Mouse (Mus musculus): ENCODE results near the gene Numb.
"Not testable (repeated sequence)": the region's sequence is repeated elsewhere in the genome, so short reads cannot be mapped to it uniquely, and the experiment has no call there.

Gene Numb

DNA sequence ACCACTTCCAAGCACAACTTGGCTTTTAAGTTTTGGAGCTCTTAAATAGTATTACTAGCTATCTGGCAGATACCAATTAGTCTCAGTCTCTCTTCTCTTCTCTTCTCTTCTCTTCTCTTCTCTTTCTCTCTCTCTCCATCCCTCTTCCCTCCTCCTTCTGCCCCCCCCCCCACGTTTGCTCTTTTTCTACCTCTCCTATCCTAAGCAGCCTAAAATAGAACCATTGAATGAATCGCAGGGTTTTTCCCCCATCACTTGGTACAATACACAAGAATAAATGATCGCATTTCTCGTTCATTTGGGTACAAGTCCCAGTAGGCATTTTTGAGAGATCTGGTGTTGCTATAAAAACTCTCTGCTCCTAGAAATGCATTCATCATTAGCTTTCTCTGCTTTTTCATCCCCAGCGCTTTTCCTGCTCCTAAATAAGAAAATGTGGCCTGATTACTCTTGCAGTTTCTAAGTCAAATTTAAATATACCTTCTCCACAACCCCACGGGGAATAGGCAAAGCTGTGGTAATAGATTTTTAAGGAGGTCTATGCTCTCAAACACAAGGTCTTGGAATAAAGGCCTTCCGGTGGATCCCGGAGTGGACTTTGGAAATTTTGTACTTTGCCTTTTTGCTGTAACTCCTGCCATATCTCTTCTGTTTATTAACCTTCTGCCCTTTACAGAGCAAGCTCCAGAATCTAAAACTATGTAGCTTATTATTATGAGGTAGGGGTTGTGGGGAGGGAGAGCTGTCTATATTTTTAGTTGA, 1.2 kb upstream of the Numb start:
- peak; percentile 24 for DNase-seq (ENCODE audit: low read depth, low spot score)

DNA sequence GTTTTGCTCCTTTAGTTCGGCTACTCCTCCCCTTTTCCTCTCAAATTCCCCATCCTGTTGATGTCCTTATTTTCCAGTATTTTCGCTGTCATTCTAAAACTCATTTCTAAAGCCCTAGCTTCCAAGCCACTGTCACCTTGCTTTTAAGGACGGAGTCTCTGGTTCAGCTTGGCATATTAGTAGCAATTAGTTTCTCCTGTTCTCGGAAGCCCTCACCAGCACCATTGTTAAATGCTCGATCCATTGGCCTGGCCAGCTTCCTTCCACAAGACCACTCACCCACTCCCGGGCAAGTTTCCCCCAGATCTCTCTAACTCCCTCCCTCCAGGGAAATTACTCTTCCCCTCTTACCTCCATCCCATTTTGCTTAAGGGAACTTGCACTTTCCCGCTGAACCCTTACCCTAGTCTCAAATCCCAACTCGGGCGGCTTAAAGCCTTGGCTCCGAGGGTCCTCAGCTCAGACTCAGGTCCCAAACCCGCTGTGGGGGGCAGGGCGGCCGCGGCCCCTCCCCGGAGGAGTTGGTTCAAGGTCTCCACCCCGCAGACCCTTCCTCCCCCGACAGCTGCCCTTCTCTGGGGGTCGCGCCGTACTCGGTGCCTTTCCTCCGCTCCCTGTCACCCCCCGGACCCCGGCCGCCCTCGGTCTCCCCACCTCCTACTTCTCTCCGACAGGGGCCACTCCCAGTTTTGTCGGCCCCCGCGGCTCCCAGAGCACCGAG, 853 bp downstream of the Numb start:
- DNase-seq (ENCODE audit: low read depth, low spot score): no peak

DNA sequence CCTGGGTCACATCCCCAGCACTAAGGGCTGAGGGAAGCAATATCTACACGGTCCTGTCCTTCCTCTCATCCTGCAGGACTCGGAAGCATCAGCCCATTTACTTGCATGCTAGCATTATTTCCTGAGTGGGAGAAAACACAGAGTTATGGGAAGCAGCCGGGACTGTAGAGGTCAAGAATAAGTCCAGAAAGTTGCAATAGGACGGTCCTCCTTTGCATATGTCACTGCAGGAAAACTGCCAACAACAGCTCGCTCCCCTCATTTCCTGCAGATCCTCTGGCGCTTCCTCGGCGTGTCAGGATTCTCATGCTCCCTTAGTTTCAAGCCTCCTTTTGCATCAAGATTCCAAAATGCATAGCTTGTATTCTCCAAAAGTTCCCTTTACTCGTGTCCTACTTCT, 4.8 kb downstream of the Numb start:
- DNase-seq (ENCODE audit: low read depth, low spot score): no peak

DNA sequence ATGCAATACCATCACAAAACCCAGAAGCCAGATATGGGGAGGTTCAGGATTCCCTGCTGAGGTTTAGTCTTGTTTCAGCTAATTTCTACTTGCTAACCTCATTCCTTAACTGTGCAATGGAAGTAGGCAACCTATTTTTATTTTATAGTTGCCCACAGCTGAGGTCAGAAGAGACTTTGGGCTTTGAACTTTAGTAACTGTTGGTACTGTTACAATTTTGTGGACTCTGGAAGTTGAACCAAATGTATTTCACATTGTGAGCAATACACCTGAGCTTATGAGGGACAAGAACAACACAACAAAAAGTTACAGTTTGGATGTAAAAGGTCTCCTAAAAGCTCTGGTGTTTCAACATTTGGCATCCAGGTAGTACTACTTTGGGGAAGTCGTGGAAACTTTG, 6.9 kb downstream of the Numb start:
- DNase-seq (ENCODE audit: low read depth, low spot score): no peak

DNA sequence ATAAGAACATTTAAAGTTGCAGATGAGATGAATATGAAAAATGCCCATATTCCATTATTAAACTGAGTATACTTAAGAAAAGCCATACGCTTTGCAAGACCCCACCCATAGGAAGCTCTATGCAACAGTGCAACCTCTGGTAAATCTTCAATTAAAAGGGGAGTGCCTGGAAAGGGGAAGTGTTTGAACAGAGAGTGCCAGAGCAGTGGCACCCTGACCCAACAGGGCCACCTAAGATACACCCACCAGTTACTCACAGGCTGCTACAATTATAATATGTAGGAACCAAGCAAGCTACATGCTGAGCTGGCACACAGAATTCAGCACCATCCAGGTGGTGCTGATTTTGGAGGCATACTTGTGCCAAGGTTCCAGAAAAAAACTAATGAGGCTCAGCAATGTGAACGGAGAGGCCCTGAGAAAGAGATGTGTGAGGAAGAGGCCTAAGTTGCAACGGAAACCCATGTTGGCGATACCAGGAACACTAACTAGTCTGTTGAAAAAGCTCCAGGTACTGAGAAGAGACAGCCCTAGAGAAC, 7.5 kb downstream of the Numb start:
- no peak for DNase-seq (ENCODE audit: low read depth, low spot score)

DNA sequence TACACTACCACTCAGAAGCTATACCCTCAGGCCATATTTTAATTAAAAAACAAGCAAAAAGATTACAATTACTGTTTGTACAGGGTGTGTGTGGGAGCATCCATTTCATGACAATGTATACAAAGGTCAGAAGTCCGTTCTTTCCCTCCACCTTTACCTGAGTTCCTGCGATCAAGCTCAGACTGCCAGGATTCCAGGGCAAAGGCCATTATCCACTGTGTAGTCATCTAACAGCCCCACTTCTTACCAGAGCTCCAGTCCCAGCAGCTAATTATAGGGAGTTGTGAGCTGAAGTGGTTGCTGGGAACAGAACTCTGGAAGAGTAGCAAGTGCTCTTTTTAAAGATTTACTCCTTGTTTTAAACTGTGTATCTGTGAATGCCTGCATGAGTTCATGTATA, 11.3 kb downstream of the Numb start:
- no peak for DNase-seq (ENCODE audit: low read depth, low spot score)

DNA sequence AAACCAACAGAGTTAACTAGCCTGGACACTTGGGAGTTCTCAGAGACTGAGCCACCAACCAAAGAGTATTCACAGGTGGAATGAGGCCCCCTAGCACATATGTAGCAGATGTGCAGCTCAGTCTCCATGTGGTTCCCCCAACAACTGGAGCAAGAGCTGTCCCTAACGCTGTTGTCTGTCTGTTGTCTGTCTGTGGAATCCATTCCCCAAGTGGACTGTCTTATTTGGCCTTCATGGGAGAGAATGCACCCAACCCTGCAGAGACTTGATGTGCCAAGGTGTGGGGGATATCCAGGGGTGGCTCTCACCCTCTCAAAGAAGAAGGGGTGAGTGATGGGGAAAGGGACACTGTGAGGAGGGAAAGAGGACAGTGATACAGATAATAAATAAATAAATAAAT, 28.8 kb downstream of the Numb start:
- no peak for DNase-seq (ENCODE audit: low read depth, low spot score)

DNA sequence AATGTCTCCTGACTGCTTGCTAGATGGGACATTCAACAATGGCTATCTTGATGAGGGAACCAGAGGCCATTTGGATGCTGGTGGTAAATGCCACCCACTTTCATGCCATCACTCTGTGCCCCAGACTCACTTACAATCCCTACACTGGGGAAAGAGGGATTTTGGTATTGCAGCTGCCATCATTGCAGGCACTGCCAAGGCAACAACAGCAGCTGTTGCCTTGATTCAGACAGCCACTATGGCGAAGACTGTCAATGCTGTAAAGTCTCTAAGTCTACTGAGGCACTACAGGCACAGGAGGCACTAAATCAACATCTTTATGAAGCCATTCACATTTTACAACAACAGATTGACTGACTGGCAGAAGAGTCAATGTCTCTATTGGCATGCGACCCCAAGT, 30.5 kb downstream of the Numb start:
- DNase-seq (ENCODE audit: low read depth, low spot score): no peak

DNA sequence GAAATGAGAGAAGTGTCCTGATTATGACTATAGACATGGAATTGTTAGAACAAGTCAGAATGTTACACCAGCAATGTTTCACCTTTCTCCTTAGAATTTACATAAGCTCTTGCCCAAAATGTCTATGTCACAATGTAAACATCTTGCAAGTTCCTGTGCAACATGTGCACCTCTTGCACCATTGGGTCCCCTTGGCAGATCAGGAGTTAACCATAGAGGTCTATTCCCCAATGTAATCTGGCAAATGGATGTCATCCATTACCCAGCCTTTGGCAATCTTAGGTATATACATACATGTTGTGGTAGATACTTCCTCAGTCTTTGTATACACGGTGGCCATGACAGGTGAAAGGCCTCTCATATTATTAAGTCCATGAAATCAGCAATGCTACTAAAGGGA, 32.6 kb downstream of the Numb start:
- DNase-seq (ENCODE audit: low read depth, low spot score): no peak

DNA sequence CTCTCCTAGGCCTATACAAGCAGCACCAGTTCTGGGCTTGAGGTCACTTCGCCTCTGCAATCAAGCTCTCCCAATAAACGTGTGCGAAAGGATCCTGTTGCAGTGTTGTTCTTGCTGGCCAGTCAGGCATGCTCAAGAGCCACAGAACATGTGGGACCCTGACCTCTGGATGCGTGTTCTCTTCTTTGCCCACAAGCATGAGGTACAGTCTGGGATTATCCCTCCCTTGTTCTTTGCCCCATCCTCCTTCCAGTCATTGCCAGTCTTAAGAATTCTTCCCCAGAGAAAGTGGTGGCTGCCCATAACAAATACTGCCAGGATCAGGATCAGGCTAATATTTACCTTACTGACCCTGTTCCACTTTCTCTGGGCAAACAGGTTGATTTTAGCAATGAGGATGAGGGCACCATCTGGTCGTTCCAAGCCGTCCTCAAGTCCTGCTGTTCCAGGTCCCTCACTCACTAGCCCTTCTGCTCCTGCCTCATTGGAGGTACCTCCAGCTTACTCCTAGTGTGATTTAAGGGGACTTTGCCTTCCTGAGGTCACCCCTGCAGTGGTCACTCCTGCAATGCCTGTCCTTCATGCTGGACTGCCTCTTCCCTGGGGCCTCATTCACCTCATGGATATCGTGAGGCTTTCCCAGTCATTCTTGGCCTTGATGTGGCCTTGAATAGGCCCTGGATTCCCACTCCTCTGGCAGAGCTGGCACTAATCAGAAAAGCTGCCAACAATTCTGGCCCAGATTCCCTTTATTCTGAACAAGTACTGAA, 36.0 kb downstream of the Numb start:
- DNase-seq (ENCODE audit: low read depth, low spot score): no peak

DNA sequence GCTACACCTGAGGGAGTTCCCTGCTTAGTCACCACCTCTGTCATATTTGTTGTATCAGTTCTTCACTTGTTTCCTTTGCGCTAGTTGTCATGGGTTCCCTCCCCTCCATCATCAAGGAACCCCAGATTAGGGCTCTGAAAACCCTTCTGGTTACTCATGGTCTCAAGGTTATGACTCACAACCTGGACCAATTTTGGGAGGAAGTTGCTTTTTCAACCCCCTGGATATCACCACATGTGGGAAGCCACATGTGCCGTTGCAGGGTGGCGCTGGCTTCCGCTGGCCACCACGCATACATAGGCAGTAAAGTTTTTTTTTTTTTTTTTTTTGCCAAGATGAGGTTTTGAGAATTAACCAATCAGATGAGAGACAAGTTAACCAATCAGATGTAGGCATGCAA, 36.7 kb downstream of the Numb start:
- DNase-seq (ENCODE audit: low read depth, low spot score): not testable (repeated sequence)

DNA sequence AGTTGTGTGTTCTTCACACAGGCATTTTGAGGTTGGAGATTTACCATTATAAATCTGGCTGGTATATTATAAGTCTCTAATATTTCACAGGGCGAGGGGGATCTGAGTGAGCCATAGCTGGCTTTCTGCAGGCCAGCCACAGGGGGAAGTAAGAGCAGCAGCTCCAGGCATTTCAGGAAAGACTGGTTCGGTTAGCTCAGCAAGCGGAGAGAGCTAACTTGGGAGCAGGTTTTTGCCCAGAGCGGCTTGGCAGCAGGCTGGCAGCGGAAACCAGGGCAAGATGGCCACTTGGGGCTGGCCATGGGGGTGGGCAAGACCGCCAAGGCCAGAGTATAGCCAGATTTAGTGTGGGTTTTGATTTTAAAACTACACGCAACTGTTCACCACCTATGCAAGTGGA, 39.2 kb downstream of the Numb start:
- no peak for DNase-seq (ENCODE audit: low read depth, low spot score)

DNA sequence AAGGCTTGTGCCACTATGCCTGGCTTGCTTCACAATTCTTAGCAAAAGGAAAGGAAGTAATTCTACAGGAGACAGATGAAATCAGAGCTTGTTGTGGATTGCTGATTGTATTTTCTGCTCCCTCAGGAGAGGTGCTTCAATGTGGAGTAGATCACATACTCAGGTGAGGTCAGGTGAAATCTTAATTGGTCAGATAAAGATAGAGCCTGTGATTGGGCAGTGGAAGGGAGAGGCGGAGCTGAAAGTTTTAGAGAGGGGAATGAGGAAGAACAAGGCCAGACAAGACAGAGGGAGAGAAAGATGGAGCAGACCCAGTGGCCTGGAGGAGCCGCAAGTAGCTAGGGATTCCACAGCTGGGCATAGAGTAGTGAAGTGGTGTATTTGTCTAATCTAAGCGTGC, 39.6 kb downstream of the Numb start:
- DNase-seq (ENCODE audit: low read depth, low spot score): no peak

DNA sequence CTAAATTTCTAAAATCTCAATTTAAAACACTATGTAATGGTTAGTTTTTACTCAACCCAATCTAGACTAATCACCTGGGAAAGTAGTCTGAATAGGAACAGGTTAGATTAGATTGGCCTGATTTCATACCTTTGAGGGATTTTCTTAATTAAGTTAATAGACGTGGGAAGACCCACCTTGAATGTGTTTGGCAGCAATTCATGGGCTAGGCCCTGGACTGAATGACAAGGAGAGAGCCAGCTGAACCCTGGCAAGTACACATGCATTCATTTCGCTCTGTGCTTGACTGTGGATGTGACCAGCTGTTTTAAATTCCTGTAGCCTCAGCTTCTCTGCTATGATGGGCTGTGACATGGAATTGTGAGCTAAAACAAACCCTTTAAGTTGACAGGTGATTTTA, 40.8 kb downstream of the Numb start:
- DNase-seq (ENCODE audit: low read depth, low spot score): no peak

DNA sequence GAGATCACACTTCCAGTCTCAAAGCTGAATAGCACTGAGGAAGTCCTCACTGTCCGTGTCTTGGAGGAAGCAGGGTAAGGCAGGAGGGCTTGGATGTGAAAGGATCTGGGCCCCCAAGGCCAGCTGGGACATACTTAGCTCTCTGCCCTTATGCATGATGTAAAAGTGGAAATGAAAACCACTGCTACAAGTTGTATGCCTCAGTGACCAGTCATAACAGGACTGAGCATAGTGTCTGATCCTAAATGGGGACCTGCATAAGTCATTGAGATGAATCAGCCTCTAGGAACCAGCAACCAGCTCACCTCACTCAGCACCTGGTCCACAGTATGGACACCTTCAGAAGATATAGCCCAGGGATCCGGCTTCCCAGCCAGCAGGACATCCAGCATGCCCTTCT, 46.6 kb downstream of the Numb start:
- peak; percentile 80 for DNase-seq (ENCODE audit: low read depth, low spot score)

DNA sequence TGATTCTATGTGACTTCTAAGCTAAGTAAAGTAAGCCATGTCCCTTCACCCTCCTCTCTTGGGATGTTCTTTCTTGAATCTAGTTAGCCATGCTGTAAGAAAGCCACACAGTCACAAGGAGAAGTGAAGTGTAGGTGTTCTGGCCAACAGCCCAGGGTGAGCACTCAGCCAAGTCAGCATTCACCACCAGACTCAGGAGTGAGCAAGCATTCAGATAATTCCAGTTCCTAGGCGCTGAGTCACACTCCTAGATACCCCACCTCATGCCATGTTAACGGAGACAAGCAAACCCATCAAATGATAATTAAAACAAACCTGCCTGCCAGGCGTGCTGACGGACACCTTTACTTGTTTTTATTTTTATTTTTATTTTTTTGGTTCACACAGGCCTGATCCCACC, 47.1 kb downstream of the Numb start:
- DNase-seq (ENCODE audit: low read depth, low spot score): no peak

DNA sequence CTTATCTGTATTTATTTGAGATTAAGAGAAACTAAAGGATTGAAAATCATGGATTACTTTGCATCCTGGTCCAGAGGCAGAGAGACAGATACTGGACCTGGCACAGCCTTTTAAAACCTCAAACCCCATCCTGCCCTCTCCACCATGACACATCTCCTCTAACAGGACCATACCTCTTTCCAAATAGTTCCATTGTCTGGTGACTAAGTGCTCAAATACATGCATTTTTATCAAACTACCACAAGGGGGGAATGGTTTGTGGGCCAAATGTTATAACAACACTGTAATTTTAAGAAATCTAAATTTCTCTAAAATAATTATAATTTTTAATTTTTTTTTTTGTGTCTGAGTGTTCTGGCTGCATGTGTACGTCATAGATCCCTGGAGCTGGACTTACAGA, 57.2 kb downstream of the Numb start:
- peak; percentile 40 for DNase-seq (ENCODE audit: low read depth, low spot score)

DNA sequence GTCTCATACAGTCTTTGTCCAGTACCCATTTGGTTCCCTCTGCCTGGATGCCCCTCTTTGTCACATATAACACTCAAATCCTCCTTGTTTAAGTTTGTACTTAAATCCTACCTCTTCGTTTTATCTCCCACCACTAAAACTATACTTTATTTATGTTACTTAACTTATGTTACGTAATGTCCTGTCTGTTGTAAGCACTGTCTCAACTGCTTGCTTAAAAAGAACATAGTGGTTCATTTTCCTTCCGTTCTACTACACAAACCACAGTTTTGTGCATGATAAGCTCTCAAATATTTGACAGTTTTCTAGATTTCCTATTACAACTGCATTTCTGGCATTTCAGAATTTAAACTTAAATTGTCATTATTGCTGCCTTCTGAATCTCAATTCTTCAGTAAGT, 59.9 kb downstream of the Numb start:
- no peak for DNase-seq (ENCODE audit: low read depth, low spot score)

DNA sequence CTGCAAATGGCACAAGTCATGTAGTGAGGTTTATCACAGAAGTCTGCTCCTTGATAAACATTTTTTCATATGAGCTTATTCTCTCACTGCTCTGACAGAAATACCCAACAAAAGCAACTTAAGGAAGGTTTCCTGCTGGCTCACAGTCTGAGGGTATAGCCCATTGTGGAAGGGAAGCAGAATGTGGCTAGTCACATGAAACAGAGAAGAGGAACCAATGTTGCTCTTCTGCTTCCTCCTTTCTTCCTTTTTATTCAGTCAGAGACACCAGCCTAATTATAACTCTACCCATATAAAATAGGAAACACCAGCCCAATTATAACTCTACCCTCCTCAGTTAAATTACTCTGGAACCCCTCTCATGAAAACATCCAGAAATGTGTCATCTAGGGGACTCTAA, 61.0 kb downstream of the Numb start:
- peak; percentile 59 for DNase-seq (ENCODE audit: low read depth, low spot score)

DNA sequence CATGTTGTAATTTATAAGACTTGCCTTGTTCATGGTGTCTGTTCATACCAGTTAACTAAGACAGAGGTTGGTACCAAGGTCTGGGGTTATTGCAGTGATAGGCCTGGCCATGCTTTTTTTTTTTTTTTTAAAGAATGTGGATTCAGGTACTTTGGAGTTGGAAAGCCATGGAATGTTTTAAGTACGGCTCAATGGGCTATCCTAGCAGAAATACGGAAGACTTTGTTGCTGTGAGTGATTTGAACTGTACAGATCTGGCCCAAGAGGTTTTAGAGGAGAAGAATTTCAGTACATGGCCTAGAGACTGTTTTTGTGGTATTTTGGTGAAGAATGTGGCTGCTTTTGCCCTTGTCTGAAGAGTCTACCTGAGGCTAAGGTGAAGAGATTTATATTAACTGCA, 63.7 kb downstream of the Numb start:
- no peak for DNase-seq (ENCODE audit: low read depth, low spot score)

DNA sequence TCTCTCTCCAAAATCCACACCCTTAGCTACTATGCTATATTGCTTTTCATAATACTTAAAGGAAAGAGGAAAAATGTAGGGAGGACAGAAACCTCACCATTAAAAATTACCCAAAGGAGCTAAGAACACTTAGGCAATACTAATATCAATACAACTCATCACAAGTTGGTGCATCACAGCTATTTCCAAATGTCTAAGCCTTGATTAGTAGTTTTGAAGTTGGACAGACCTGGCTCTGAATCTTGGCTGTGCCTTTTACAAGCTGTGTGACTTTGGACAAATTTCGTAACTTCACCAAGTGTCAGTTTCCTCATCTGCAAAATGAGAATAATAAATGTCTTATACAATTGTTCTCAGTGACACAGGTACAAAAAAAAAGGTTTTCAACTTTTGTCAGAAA, 66.5 kb downstream of the Numb start:
- DNase-seq (ENCODE audit: low read depth, low spot score): no peak

DNA sequence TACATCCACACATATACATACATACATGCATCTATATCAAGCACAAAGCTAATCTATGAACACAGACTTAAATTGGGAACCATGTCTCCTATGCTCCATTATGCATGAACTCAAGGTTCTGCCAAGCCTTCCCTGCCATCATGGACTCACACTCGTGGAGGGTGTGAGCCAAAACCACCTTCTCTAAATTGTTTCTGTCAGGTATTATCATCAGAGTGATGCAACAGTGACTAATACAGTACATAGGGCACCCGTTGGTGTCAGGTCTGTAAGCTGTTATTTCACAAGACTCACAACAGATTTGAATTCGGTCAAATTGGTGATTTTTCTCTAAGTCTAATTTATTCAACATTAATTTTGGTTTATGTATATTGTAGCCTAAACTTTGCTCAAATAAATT, 67.5 kb downstream of the Numb start:
- no peak for DNase-seq (ENCODE audit: low read depth, low spot score)

Measured in A20 (cell line).